Mouse (Mus musculus): Measurements from ENCODE around the gene Tsc1.

Tsc1 gene

DNA sequence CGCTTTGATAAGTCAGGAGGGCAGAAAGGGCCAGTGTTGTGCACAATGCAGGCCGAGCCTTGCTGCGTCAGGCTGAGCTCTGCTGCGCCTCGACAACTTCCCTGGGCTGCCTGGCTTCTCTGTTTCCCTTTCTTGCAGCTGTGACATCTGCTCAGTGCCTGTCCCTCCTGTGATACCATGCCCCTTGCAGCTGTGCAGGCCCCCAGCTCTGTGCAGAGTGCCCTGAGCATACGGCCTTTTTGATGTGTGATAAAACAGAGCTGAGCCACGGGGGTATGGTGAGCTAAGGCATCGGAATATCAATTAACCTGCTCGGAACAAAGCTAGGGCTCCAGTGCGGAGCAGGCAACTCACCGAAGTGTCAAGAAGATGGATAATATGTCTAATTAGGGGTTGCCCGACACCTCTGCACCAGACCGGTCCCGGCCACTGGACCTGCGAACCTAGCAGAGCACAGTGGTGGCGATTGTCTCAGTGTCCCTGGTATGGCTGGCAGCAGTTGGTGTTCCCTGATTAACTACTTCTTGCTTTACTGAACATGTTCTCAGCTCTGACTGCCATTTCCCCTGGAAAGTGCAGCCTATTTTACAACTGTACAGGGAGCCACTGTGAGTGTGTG, 86.9 kb downstream of the Tsc1 start:
- DNase-seq (ENCODE audit: low spot score in 2 of 2), result no peak

DNA sequence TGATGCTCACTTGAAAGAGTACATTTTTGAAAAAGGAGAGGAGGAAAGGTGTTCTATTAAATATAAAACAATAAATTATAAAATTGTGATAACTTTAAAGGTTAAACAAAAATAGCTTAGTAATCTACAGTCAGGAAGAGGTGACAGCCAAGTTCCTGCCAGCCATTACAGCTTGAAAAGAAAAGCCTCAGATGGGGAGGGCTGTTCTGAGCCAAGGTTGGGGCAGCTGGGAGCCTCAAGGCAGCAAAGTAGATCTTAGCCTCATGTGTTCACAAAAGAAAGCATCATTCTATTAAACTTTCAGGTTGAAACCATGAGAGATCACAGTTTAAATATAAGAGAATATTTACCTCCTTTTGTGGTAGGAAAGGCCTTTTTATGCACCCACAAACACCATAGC, 89.6 kb downstream of the Tsc1 start:
- DNase-seq (ENCODE audit: low spot score in 2 of 2), result no peak

DNA sequence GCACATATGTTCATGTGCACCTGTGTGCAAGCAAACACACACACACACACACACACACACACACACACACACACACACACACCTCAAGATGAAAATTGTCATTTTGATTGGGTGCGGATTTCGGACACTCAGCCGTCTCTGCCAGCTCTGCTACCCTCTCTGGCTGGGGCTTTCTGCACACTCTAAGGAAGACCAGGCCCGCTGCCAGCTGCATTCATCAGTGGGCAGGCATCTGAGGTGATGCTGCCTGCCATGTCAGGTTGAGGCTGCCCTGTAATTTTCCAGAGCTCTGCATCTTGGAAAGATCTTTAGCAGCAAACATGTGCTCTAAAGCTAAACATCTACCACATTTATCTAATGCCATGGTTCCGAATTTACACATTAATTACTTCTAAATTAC, 96.1 kb downstream of the Tsc1 start:
- no peak for DNase-seq (ENCODE audit: low spot score in 2 of 2)

DNA sequence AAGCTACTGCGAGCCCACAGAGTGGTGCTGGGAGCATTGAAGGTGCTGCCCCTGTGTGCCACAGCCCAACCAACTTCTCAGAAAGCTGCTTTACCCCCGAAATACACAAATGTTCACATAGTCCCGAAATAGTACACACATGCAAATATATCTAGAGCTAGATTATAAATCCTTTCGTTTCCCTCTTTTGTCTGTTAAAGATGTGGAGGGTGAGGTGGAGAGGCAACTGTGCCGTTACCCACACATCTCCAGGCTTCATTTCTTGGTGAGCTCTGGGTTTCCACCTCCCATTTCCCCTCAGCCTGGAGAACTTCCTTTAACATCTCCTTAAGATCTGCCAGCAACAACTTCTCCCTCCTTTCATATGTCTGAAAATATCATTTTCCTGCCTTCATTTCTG, 99.1 kb downstream of the Tsc1 start:
- DNase-seq (ENCODE audit: low spot score in 2 of 2), result no peak

All from left cerebral cortex, adult 9 months (tissue).